Mouse (Mus musculus) liver, postnatal 0 days (tissue): ENCODE measurements around the gene Gm47283.

ENCODE experiments used
- CTCF ChIP-seq: sonication (generic); IDR thresholded peaks from 2 replicates; pipeline ENCODE4 v1.5.1; 2016; ENCODE audit warnings: antibody characterized with exemption, low read depth
- EP300 ChIP-seq: IDR thresholded peaks from 2 replicates; pipeline ENCODE4 v1.6.1; 2016; ENCODE audit warnings: antibody characterized with exemption, low read depth, mild to moderate bottlenecking

- TF ChIP-seq CTCF (no peak), EP300 (no peak)
Observed at GRCm38 (mm10) chrY:90743811-90744220, 40.7 kb upstream of the Gm47283 start.
